Mouse (Mus musculus) frontal cortex, adult 2 months (tissue): ENCODE measurements around the gene Pola2. TPM values are rescaled to one million over a fixed set of nuclear protein-coding genes. Genes with fewer than 3 reads are reported as not detected.

Experiments used
- DNase-seq, 2 experiments: peaks; one replicate each; pipeline ENCODE4 v3.0.0; 2022; ENCODE audit warnings: low spot score in 1 of 2; ENCODE audit errors: extremely low spot score in 1 of 2
- polyA plus RNA-seq: library from polyadenylated mRNA; depleted of rRNA; stranded (reverse); fragments of >200 nt; gene quantifications from 2 replicates; pipeline ENCODE4 v1.2.3, GENCODE M21; 2012

The Pola2 gene
- polyA plus RNA-seq, 1 experiment = 14.2 TPM

- DNase-seq = no peak
Observed at GRCm38 (mm10) chr19:5965910-5966309, 1.9 kb upstream of the Pola2 start.

- peak; percentile 21 to 83 for DNase-seq
Observed at GRCm38 (mm10) chr19:5965280-5965679, 1.3 kb upstream of the Pola2 start.

GRCm38 (mm10) chr19:5964804-5965203 is 802 bp upstream of the Pola2 start:
- DNase-seq = no peak

- no peak for DNase-seq
Observed at GRCm38 (mm10) chr19:5962651-5963050, 1.4 kb downstream of the Pola2 start.

- DNase-seq = no peak
Observed at GRCm38 (mm10) chr19:5957371-5957770, 6.6 kb downstream of the Pola2 start.

- peak in 1 of 2 experiments; percentile 87 for DNase-seq
Observed at GRCm38 (mm10) chr19:5956685-5957084, 7.3 kb downstream of the Pola2 start.

- no peak for DNase-seq
Observed at GRCm38 (mm10) chr19:5955704-5956670, 8.0 kb downstream of the Pola2 start.

GRCm38 (mm10) chr19:5954936-5955335 is 9.1 kb downstream of the Pola2 start:
- no peak for DNase-seq

- DNase-seq = no peak
Observed at GRCm38 (mm10) chr19:5954031-5954710, 9.8 kb downstream of the Pola2 start.

GRCm38 (mm10) chr19:5953201-5953770 is 10.7 kb downstream of the Pola2 start:
- no peak for DNase-seq

GRCm38 (mm10) chr19:5952071-5952691 is 11.8 kb downstream of the Pola2 start:
- no peak for DNase-seq

- no peak for DNase-seq
Observed at GRCm38 (mm10) chr19:5951631-5952030, 12.4 kb downstream of the Pola2 start.

GRCm38 (mm10) chr19:5950218-5950617 is 13.8 kb downstream of the Pola2 start:
- DNase-seq = no peak

- no peak for DNase-seq
Observed at GRCm38 (mm10) chr19:5945891-5946290, 18.1 kb downstream of the Pola2 start.

- DNase-seq = peak; percentile 19 to 25
Observed at GRCm38 (mm10) chr19:5945027-5945426, 19.0 kb downstream of the Pola2 start.

- DNase-seq = no peak
Observed at GRCm38 (mm10) chr19:5944145-5944544, 19.9 kb downstream of the Pola2 start.

- no peak for DNase-seq
Observed at GRCm38 (mm10) chr19:5943404-5943803, 20.6 kb downstream of the Pola2 start.

- no peak for DNase-seq
Observed at GRCm38 (mm10) chr19:5942581-5942980, 21.4 kb downstream of the Pola2 start.

GRCm38 (mm10) chr19:5940656-5941055 is 23.3 kb downstream of the Pola2 start:
- DNase-seq = no peak

GRCm38 (mm10) chr19:5940173-5940572 is 23.8 kb downstream of the Pola2 start:
- no peak for DNase-seq

GRCm38 (mm10) chr19:5939715-5940114 is 24.3 kb downstream of the Pola2 start:
- DNase-seq = no peak
